Mouse (Mus musculus) kidney, postnatal 0 days (tissue): ENCODE data around the gene Wdfy2. TPM values are rescaled to one million over a fixed set of nuclear protein-coding genes. Genes with fewer than 3 reads are reported as not detected.

Source experiments
- ATAC-seq: fragments of 200-750 bp; cut with Nextera tagmentation; replicated peaks from 2 replicates; pipeline ENCODE4 v1.8.0; 2017; ENCODE audit warnings: low read depth, moderate number of reproducible peaks, moderate TSS enrichment, moderate library complexity; ENCODE audit not compliant: low FRiP score
- DNase-seq: peaks from one replicate; pipeline ENCODE4 v3.0.0-alpha.2; 2016; ENCODE audit warnings: low spot score
- H3K27ac ChIP-seq: fragments of 300-500 bp; sonication (generic); 2 replicates; pipeline ENCODE4 v1.5.1; 2014; ENCODE audit warnings: mild to moderate bottlenecking
- H3K27me3 ChIP-seq: fragments of 300-500 bp; sonication (generic); 2 replicates; pipeline ENCODE4 v1.6.1; 2014; ENCODE audit warnings: low read length, mixed read lengths; ENCODE audit not compliant: insufficient read depth
- H3K36me3 ChIP-seq: fragments of 300-500 bp; sonication (generic); 2 replicates; pipeline ENCODE4 v1.6.1; 2014; ENCODE audit warnings: low read length, mixed read lengths; ENCODE audit not compliant: insufficient read depth
- H3K4me1 ChIP-seq: fragments of 300-500 bp; sonication (generic); replicated peaks from 2 replicates; pipeline ENCODE4 v1.6.1; 2014; ENCODE audit warnings: antibody characterized with exemption, low read length, mixed read lengths; ENCODE audit not compliant: insufficient read depth
- H3K4me2 ChIP-seq: fragments of 300-500 bp; sonication (generic); 2 replicates; pipeline ENCODE4 v1.6.1; 2014; ENCODE audit warnings: mild to moderate bottlenecking, low read length, moderate library complexity, mixed read lengths
- H3K4me3 ChIP-seq: fragments of 300-500 bp; sonication (generic); replicated peaks from 2 replicates; pipeline ENCODE4 v1.5.1; 2014; ENCODE audit warnings: low read depth, low read length
- H3K9ac ChIP-seq: fragments of 300-500 bp; sonication (generic); 2 replicates; pipeline ENCODE4 v1.6.1; 2014; ENCODE audit warnings: low read depth, low read length
- H3K9me3 ChIP-seq: fragments of 300-500 bp; sonication (generic); replicated peaks from 2 replicates; pipeline ENCODE4 v1.6.1; 2016; ENCODE audit warnings: low read length, inconsistent platforms, mixed read lengths
- CTCF ChIP-seq: IDR thresholded peaks from 2 replicates; pipeline ENCODE4 v1.5.1; 2016; ENCODE audit warnings: antibody characterized with exemption, low read depth, mild to moderate bottlenecking, moderate library complexity
- WGBS: fragments of 180-500 bp; shearing (Covaris S2); extraction: QIAGEN DNeasy Blood & Tissue Kit; methylation state at CpG from one replicate; pipeline ENCODE4 v1.1.7; 2014; 5-methylcytosine and 5-hydroxymethylcytosine counted together
- polyA plus RNA-seq: library from polyadenylated mRNA; unstranded; fragments of >200 nt; fragmentation: Nextera tagmentation; extraction: Ambion mirVana; gene quantifications from 2 replicates; pipeline ENCODE4 v1.2.1, GENCODE M21; 2015

The Wdfy2 gene
- 3.9 and 4.6 TPM in 2 replicates for polyA plus RNA-seq

DNA sequence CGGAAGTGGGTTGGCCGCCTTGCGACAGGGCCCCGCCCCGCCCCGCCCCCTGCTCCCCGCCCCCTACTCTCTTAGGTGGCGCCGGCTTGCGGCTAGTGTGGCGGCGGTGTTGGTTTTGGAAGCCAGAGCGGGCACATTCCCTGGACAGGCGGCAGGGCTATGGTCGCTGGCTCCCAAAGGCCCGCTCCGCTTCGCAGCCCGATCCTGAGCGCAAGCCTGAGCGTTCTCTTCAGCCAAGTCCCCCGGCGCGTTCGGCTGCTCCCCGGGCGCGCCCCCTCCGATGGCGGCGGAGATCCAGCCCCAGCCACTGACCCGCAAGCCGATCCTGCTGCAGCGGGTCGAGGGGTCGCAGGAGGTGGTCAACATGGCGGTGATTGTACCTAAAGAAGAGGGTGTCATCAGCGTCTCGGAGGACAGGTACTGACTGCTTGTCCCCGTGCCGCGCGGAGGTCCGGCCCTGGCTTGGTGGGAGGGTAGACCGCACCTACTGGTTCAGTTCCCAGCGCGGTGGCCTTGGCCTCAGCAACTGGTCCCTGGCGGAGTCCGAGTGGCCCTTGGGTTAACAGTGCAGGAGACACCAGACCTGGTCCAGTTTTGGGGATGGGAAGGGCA lies at the start of gene Wdfy2:
Gene Wdfy2, plus strand, starts transcription at position 38 of the 612 bp plus-strand sequence.
- peak; percentile 50 for ATAC-seq
- H3K4me1 ChIP-seq: peaks cover 4% of the 10 kb centered on the region; the same call in 1 of the 2 replicates
- peak within 1 kb of the TSS; percentile 82 for H3K27ac ChIP-seq
- peak within 1 kb of the TSS; percentile 72 for H3K9ac ChIP-seq
- no peak for DNase-seq
- H3K4me3 ChIP-seq: peak within 1 kb of the TSS; percentile 86
- WGBS: under 1% methylated on average over 49 of the region's 49 CpGs
- TF ChIP-seq CTCF: peak; percentile 12; the same call in 1 of the 2 replicates
- no peaks in the 10 kb centered on the region for H3K27me3 ChIP-seq
- H3K4me2 ChIP-seq: peak within 1 kb of the TSS; percentile 61
- H3K36me3 ChIP-seq: no peaks in the 10 kb centered on the region
- no peaks in the 10 kb centered on the region for H3K9me3 ChIP-seq

DNA sequence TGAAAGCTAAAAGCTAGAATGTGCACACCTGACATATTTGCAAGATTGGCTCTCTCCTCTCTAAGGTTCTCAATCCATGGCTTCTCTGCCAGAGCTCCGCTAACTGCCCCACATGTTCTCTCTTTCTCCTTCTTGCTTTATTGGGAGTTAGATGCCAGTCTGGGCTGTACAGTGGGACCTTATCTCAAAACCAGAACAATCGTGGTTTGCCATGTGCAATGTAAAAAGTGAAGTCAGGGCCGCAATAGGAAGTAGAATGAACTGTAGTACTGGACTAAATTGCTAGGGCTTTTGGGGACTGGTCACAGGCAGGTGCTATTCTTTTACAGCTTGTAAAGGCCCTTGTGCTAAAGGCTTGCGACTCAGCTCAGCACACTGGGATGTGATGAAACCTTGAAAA lies 48.2 kb upstream of the Wdfy2 start:
- H3K4me1 ChIP-seq: no peaks in the 10 kb centered on the region
- no peak overlapping the region for H3K9ac ChIP-seq
- no peaks in the 10 kb centered on the region for H3K9me3 ChIP-seq
- ATAC-seq (no peak), DNase-seq (no peak)
- no peaks in the 10 kb centered on the region for H3K27me3 ChIP-seq
- H3K4me2 ChIP-seq: no peak overlapping the region
- no peak overlapping the region for H3K4me3 ChIP-seq
- H3K36me3 ChIP-seq: no peaks in the 10 kb centered on the region
- TF ChIP-seq CTCF: no peak
- H3K27ac ChIP-seq: no peak overlapping the region
- 46% methylated on average over 4 of the region's 4 CpGs for WGBS

GRCm38 (mm10) chr14:62795719-62796118 lies 41.8 kb upstream of the Wdfy2 start:
- Histone ChIP-seq H3K27me3 (no peaks in the 10 kb centered on the region), H3K9ac (no peak overlapping the region), H3K36me3 (no peaks in the 10 kb centered on the region), H3K27ac (no peak overlapping the region), H3K4me3 (no peak overlapping the region), H3K9me3 (no peaks in the 10 kb centered on the region), H3K4me1 (0 out of 2 replicates have a peak, but pooled peaks cover 3% of the 10 kb centered on the region), H3K4me2 (no peak overlapping the region)
- TF ChIP-seq CTCF: no peak
- WGBS: 86% methylated on average over 7 of the region's 7 CpGs
- no peak for ATAC-seq
- no peak for DNase-seq

- H3K4me3 ChIP-seq: no peak overlapping the region
- TF ChIP-seq CTCF: no peak
- WGBS: 3% methylated on average over 4 of the region's 4 CpGs
Observed at GRCm38 (mm10) chr14:62798608-62799101, 38.8 kb upstream of the Wdfy2 start.

GRCm38 (mm10) chr14:62800791-62801190 lies 36.7 kb upstream of the Wdfy2 start:
- no peaks in the 10 kb centered on the region for H3K9me3 ChIP-seq
- ATAC-seq: no peak
- no peaks in the 10 kb centered on the region for H3K36me3 ChIP-seq
- no peak overlapping the region for H3K27ac ChIP-seq
- no peak for TF ChIP-seq CTCF
- 59% methylated on average over 3 of the region's 3 CpGs for WGBS
- H3K4me1 ChIP-seq: 0 out of 2 replicates have a peak, but pooled peaks cover 3% of the 10 kb centered on the region
- H3K27me3 ChIP-seq: no peaks in the 10 kb centered on the region
- no peak overlapping the region for H3K4me2 ChIP-seq
- no peak for DNase-seq
- H3K9ac ChIP-seq: no peak overlapping the region
- no peak overlapping the region for H3K4me3 ChIP-seq

More at GRCm38 (mm10) chr14:62798608-62799101, 38.8 kb upstream of the Wdfy2 start:
- Histone ChIP-seq H3K4me1 (0 out of 2 replicates have a peak, but pooled peaks cover 3% of the 10 kb centered on the region), H3K27me3 (no peaks in the 10 kb centered on the region), H3K9me3 (no peaks in the 10 kb centered on the region), H3K9ac (no peak overlapping the region), H3K36me3 (no peaks in the 10 kb centered on the region), H3K27ac (no peak overlapping the region), H3K4me2 (peak overlapping the region; percentile 45)
- DNase-seq: peak; percentile 73
- ATAC-seq: no peak; the same call in 1 of the 2 replicates

- peak; percentile 62 for DNase-seq
- H3K36me3 ChIP-seq: no peaks in the 10 kb centered on the region
- H3K4me2 ChIP-seq: no peak overlapping the region
- ATAC-seq: no peak
- no peaks in the 10 kb centered on the region for H3K9me3 ChIP-seq
- WGBS: 31% methylated on average over 5 of the region's 5 CpGs
- H3K4me3 ChIP-seq: no peak overlapping the region
- 0 out of 2 replicates have a peak, but pooled peaks cover 3% of the 10 kb centered on the region for H3K4me1 ChIP-seq
- H3K27me3 ChIP-seq: no peaks in the 10 kb centered on the region
- TF ChIP-seq CTCF: no peak
- no peak overlapping the region for H3K9ac ChIP-seq
- H3K27ac ChIP-seq: no peak overlapping the region
Observed at GRCm38 (mm10) chr14:62803204-62803603, 34.3 kb upstream of the Wdfy2 start.
